Mouse (Mus musculus) stomach, postnatal 0 days (tissue): ENCODE data around the gene Serpina16.

Source experiments
- CTCF ChIP-seq: IDR thresholded peaks from 2 replicates; pipeline ENCODE4 v1.5.1; 2016; ENCODE audit warnings: antibody characterized with exemption, low read depth, mild to moderate bottlenecking, moderate library complexity
- EP300 ChIP-seq: optimal IDR thresholded peaks from 2 replicates; pipeline ENCODE3; 2016; ENCODE audit warnings: antibody characterized with exemption

DNA sequence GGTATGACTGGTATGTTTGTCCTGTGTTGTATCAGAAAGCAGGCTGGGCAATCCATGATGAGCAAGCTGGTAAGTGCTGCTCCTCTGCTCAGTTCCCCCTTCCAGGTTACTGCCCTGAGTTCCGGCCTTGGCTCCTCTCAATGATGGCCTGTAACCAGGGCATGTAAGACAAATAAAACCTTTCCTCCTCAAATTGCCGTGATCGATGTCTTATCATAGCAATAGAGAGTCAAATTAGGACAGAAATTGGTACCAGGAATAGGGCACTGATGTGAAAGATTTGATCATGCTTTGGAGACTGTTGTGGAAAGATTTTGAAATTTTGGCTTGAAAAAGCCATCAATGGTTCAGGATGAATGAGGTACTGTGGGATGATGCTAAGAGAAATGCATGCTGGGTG is 10.7 kb downstream of the Serpina16 start:
- TF ChIP-seq CTCF (no peak), EP300 (no peak)
